Mouse (Mus musculus) thymus, postnatal 14 days (tissue): ENCODE measurements at regions not wholly inside any gene's neighbourhood (a gene's known extent, or its start where the extent isn't known, plus 50 kb on each side); places are given as distances from the start of the nearest gene placed in this dataset.

Experiments
- DNase-seq: peaks from one replicate; pipeline ENCODE4 v3.0.0; 2021

- DNase-seq: no peak
Measured at GRCm38 (mm10) chr13:119367544-119367943, 60.9 kb upstream of the Paip1 start.

GRCm38 (mm10) chr13:119378404-119379037 is 49.9 kb upstream of the Paip1 start:
- peak; percentile 85 for DNase-seq
